Mouse (Mus musculus) left cerebral cortex, postnatal 10 days (tissue): ENCODE measurements around the gene Kcnj15. TPM values are rescaled to one million over a fixed set of nuclear protein-coding genes. Genes with fewer than 3 reads are reported as not detected.

Experiments used
- DNase-seq, 2 experiments: peaks; one replicate each; pipeline ENCODE4 v3.0.0; 2021 to 2022; ENCODE audit warnings: low spot score in 2 of 2, mixed read lengths in 1 of 2; ENCODE audit errors: extremely low spot score in 1 of 2
- intact Hi-C: fragments of 180-260 bp; cut with DNase I; formaldehyde crosslinking; loops from one replicate; pipeline ENCODE4 v1.15.1; 2025
- total RNA-seq, 2 experiments: library from RNA; stranded (reverse); gene quantifications; 2 replicates each; pipeline ENCODE4 v1.2.3; 2021

Gene Kcnj15
- under 1 TPM; 0.15 to 0.22 TPM for total RNA-seq

DNA sequence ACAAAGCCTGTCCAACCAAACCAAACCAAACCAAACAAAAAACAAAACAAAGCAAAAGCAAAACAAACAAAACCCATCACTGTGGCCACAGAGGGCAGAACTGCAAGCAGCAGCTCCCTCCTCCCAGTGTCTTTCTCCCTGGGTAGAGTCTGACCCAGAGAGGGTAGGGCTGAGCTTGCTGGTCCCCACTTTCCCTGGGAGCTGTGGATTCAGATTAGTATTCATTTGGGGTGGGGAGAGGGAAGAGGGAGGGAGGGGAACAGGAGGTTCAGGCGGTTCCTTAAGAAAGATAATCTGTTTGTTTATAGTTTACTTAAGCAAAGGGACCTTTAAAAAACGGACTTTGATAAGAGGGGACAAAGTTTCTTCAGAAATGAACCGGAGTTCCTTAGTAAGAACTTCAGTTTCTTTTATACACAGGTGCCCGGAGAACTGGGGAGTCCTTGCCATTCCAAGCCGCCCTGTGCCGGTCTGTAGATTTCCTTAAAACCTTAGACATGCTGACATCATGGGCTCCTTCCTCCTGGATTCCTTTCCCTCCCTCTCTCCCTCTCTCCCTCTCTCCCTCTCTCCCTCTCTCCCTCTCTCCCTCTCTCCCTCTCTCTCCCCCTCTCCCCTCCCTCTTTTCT is at the start of gene Kcnj15:
Gene Kcnj15, plus strand, starts transcription at position 293 of the 629 bp plus-strand sequence.
- intact Hi-C loops, result no loop called here
- peak in 1 of 2 experiments; percentile 4 for DNase-seq

GRCm38 (mm10) chr16:95208243-95208642 is 49.1 kb upstream of the Kcnj15 start:
- intact Hi-C loops, result no loop called here
- DNase-seq, result no peak

GRCm38 (mm10) chr16:95209011-95209466 is 48.3 kb upstream of the Kcnj15 start:
- no peak for DNase-seq
- intact Hi-C loops, result no loop called here

DNA sequence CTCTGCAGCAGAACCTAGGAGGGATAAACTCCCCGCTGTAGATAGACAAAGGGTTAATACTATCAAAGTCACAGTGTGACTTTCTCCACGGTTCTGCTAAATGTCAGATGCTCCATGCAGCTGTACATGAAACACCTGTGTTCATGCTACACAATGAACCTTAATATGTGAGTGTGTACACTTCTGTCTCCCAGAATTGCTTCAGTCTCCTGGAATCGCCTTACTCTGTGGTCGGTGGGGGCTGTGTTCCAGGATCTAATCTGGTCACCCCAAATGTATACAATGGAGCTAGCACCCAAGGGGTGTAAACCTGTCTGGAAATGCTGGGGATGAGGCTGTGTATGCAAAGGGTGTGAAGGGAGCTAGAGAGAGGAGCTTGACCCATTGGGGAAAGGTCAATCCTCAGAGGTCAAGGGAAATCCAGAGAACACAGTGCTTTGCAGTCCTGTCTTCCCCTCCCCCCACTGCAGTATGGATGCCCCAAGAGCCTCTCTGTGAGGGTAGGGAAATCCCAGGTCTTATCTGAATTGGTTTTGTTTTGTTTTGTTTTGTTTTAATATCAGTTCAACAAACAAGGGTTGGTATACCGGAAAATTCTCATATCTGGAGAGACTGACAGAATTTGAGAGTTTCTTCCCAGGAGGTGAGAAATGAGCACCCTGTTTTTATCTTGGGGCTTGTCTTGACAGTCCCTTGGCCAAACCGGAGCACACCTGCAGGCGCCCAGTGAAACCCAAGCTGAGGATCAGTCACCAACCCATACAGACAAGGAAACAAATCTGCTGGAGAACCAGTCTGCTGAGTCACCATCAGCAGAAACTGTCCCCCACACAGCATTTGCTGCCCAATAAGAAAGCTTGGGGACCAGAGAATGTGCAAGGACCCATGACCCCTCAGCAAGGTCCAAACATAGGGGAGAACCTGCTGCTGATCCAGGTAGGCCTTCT is 42.8 kb upstream of the Kcnj15 start:
- no peak for DNase-seq
- intact Hi-C loops, result no loop called here

- intact Hi-C loops, result no loop called here
- no peak for DNase-seq
Observed at GRCm38 (mm10) chr16:95215782-95216181, 41.6 kb upstream of the Kcnj15 start.

GRCm38 (mm10) chr16:95216346-95216745 is 41.0 kb upstream of the Kcnj15 start:
- intact Hi-C loops, result no loop called here
- DNase-seq, result no peak

DNA sequence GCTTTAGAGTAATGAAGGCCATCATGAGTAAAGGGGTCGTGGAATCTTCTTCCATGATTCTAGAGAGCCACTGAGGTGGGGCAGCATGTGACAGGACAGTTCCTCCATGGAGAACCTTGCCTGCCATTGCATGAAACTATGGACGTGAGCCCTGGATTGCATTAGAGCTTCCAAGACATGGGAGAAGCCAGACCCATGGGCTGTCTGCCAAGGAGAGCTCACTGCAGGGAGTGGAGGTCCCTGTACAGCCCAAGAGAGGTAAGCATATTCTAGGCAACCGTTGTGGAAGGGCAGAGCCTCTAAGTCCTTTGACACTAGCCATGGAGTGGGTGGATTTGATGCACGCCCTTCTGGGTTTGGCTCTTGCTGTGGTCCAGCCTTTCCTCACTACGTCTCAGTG is 40.5 kb upstream of the Kcnj15 start:
- intact Hi-C loops, result no loop called here
- DNase-seq, result no peak

- intact Hi-C loops, result no loop called here
Observed at GRCm38 (mm10) chr16:95218783-95219182, 38.6 kb upstream of the Kcnj15 start.

DNA sequence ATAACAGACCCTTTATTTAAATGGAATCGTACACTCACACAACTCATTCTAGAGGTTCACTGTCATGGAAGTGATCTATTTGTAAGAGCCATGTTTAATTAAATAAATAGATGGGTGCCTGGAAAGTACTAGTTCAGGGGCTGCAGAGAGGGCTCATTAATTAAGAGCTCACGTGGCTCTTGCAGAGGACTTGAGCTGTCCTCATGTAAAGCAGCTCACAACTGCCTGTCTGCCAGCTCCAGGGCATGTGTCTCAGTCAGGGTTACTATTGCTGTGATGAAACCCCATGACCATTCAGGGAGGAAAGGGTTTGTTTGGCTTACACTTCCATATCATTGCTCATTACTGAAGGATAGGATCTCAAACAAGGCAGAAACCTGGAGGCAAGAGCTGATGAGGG is 37.9 kb upstream of the Kcnj15 start:
- DNase-seq, result no peak
- intact Hi-C loops, result no loop called here

More at GRCm38 (mm10) chr16:95218783-95219182, 38.6 kb upstream of the Kcnj15 start:
- no peak for DNase-seq

DNA sequence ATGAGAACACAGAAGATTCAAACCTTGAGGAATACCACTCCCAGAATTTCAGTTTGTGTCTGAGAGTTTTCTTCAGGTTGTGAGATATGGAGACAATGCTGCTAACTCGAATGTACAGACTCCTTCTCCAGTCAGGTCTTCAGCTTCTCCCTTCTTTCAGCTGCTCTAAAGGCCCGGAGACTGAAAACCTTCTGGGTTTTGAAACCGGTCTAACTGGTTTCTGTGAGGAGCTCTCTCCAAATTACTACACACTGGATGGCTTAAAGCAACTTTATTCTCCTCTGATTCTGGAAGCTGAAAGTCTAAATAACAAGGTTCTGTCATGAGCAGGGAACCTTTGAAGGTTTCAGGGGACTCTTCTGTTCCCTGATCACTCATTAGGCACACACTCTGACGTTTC is 36.3 kb upstream of the Kcnj15 start:
- intact Hi-C loops, result no loop called here
- no peak for DNase-seq

DNA sequence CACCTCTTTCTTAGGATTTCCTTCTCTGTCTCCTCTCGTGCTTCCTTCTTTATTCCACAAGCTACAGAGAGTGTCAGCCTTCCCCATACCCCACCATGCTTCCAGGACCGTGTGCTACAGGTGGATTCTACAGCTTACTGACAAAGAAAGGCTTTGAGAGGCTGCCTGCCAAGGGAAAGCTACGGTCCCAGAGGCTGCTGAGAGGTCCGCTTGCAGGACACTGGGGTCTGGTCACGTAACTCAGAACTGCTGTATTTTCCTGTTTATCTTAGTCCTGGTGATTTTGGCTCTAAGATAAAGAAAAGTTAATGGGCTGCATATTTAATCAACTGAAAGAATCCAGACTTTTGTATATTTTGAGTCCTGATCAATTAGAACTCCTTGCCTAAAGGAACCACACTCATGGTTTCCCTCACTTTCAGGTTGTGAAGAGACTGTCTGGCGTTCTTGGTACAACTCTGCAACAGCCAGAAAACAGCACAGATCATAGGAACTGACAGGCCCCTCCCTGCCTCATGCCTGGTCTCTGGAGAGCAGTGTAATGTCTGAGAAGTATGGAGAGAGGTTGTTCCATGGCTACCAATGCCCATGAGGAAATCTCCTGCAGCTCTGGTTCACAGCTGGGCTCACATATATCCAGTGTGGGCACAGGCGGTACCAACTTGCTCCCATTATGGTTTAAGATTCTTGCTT is 35.2 kb upstream of the Kcnj15 start:
- no peak for DNase-seq
- intact Hi-C loops, result no loop called here

DNA sequence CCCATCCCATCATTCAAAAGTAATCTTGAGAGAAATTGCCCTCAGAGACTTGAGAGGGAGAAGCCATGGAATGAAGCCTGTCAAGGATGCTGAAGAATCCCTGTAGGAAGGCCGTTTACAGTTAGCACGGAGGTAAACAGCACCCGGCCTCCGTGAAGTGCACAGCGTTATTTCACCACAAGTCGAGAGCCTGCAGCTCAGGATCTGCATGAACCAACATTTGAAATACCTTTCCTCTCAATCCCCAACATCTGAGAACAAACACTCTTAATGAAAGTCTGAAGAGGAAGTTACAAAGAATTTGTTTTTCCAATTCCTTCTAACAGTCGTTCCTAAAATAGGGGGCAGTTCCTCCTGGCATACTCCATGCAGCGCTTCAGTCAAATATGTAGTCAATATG is 33.9 kb upstream of the Kcnj15 start:
- no peak for DNase-seq
- intact Hi-C loops, result no loop called here

DNA sequence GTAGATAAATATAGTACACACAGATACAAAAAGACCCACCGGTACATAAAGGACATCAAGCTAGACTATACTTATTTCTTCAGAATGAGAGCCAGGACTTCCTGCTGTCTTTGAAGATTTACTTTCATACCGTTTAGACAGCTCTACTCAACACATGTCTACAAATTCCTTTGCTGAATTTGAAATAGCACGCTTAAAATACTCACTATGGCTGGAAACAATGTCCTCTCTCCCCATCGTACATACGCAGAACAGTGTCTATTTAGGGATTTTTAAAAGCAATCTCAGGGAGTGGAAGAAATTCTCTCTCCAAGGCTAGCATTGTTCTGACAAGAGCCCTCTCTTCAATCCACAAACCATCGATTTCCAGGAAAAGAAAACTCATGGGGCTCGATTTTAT is 32.1 kb upstream of the Kcnj15 start:
- peak in 1 of 2 experiments; percentile 13 for DNase-seq
- intact Hi-C loops, result no loop called here

GRCm38 (mm10) chr16:95231768-95232167 is 25.6 kb upstream of the Kcnj15 start:
- DNase-seq, result no peak
- intact Hi-C loops, result no loop called here

- no peak for DNase-seq
- intact Hi-C loops, result no loop called here
Observed at GRCm38 (mm10) chr16:95234891-95235548, 22.3 kb upstream of the Kcnj15 start.

- intact Hi-C loops, result no loop called here
- DNase-seq, result no peak
Observed at GRCm38 (mm10) chr16:95239209-95239925, 18.0 kb upstream of the Kcnj15 start.

DNA sequence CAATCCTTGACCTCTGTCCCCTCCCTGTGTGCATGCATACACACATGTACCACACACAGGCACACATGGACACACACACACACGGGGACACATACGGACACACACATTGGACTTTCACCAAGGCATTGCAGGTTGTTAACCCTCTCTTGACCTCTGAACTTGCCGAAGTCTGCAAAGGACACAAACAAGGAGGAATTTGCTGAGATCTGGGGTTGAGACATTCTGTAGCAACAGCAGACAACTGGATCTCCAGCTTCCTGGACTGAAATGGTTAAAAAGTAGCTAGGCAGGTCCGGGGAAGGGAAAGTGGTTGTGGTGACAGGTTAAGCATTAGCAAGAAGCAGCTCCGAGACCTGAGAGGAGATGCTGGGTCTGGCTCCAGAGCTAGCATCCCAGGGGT is 16.7 kb upstream of the Kcnj15 start:
- intact Hi-C loops, result no loop called here
- DNase-seq, result no peak

- no peak for DNase-seq
Observed at GRCm38 (mm10) chr16:95241581-95241980, 15.8 kb upstream of the Kcnj15 start.

More at GRCm38 (mm10) chr16:95241581-95241980, 15.8 kb upstream of the Kcnj15 start:
- intact Hi-C loops, result no loop called here
